Mouse (Mus musculus) embryonic stem cell, embryonic (primary cell): Measurements from ENCODE around the gene Scn1b.

Experiments used
- CTCF ChIA-PET, 4 experiments: fragments of 300-600 bp in 2 of 4; fragments of 350-600 bp in 2 of 4; sonication (Branson Sonifier 250); formaldehyde crosslinking; loops; one replicate each; lab custom pipeline; 2022; ENCODE audit warnings: inconsistent platforms in 2 of 4; lab: Charles Lee
- POLR2A ChIA-PET, 4 experiments: fragments of 300-600 bp in 2 of 4; fragments of 350-600 bp in 2 of 4; sonication (Branson Sonifier 250); formaldehyde crosslinking; loops; one replicate each; lab custom pipeline; 2022; ENCODE audit warnings: antibody characterized with exemption in 4 of 4, inconsistent platforms in 1 of 4; lab: Charles Lee

Scn1b gene

DNA sequence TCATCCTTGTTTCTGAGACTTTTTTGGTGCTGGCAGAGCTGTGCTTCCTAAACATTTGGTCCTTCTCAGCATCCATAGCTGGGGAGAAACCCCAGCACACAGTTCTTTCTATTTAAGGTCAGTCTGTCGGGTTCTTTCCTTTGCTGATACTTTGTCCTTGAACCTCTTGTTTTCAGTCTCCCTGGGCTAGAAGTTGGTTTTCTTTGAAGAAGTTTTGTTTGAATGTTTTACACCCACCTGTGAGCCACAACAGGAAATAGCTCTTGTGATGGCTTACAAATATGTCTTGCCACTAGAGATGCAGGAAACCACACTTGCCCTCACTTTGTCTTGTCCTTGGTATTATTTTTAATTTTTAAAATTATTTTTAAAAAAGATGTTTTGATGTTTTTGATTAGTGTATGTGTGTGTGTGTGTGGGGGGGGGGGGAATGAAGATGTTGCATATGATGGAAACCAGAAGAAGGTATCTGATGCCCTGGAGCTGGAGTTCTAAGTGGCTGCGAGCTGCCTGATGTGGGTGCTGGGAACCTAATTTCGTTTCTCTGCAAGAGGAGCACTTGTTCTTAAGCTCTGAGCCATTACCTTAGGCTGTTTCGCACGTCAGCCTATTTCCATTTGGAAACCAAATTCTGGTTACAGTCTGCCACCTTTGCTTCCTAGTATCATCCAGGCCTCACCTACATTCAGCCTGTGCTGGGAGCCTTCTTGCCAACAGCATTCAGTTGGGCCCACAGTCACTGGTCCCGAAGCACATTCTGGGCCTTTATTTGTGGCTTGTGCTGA, 26.9 kb upstream of the Scn1b start:
- CTCF ChIA-PET, result interaction anchor here in 2 of 4 experiments (0.6 to 2.0 kb wide), 2 partner anchors 19 to 166 kb away, joined by 6 to 8 read pairs; no protein-coding TSS in a partner anchor

DNA sequence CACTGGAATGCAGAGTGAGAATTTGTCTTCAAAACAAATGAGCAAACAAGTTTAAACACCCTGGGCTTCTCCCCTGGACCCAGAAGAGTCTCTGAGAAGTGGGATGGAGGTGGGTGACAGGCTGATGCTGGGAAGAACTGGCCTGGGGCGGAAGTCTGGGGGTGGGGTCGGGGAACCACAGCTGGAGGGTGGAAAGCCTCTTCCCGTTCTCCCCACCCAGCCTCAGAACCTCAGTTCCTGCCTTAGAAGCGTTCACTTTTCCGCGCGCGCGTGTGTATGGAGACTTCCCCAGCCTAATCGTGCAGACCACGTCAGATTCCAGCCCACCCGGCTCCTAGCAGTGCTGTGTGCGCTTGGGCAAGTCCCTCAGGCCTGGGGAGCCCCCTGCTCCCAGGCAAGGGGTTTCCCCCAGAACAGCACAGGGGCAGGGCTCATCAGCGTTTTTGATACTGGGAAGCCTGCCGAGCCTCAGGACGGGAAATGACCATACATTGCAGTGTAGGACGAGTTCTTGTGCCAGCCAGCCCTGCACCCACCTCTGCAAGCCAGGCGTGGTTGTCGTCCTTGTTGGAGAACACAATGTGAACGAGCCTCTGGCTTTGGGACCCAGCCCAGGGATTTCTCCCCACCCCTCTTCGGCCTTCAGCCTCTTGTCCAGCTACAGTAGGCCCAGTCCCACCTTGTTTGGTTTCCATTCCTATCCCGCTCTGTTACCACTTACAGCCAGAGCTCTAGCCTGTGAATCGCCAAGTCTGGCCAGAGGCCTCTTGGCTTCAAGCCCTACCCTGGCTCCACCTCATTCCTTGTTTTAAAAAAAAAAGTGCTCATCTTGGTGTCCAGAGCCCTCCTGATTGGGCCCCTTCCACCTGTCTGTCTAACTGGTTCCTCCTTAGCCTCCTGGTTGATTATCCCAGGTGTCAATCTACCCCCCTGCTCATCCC, 24.8 kb upstream of the Scn1b start:
- CTCF ChIA-PET, result interaction anchor here in 3 of 4 experiments (0.6 to 1.7 kb wide), 9 partner anchors 12 to 99 kb away, joined by 3 to 5 read pairs (median 4); no protein-coding TSS in a partner anchor
- POLR2A ChIA-PET, result interaction anchor here in 3 of 4 experiments (0.6 to 4.1 kb wide), 16 partner anchors 10 to 352 kb away, joined by 3 to 20 read pairs (median 4); partner anchors contain the start of gene Usf2 (in 1 of the 3)

More for the DNA sequence above, 26.9 kb upstream of the Scn1b start:
- POLR2A ChIA-PET, result interaction anchor here in 2 of 4 experiments (0.7 to 1.9 kb wide), 4 partner anchors 9 to 20 kb away, joined by 3 to 6 read pairs (median 4); no protein-coding TSS in a partner anchor

GRCm38 (mm10) chr7:31150566-31151300, 23.9 kb upstream of the Scn1b start:
- CTCF ChIA-PET, result interaction anchor here in 3 of 4 experiments (0.7 to 1.7 kb wide), 10 partner anchors 11 to 53 kb away, joined by 3 to 5 read pairs (median 4); no protein-coding TSS in a partner anchor
- POLR2A ChIA-PET, result interaction anchor here in 3 of 4 experiments (0.7 to 4.1 kb wide), 16 partner anchors 9 to 194 kb away, joined by 3 to 20 read pairs (median 4); partner anchors contain the start of gene Usf2 (in 1 of the 3)

DNA sequence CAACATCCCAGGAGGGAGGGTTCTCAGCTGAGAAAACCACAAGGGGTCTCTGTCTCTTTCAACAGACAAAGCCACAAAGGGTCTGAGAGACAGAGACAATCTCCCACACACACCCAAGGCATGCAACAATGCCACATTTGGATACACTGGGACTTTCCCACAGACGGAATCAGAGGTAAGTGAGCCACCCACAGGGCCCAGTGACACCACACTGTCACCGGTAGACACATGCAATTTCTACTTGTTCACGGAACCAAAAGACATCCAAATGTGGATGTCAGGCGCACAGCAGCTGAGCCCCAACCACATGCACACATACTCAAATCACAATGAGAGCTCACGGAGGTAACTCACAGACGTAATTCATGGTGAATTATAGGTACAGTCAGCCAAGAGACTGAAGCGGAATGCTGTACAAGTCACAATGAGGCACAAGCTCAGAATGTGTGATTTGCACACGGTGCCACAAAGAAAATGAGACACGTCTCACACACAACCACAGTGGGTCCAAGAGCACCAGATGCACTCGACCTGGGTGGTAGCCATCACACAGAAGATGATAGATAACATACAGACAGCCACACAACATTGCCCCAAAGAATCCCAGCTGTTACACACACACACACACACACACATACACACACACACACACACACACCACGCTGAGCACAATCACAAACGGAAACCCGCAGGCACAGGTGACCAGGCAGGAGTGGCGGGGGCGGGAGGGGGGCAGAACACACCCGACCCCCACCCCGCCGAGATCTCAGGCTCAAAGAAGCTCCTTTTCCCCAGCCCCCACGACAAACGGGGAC, 23.2 kb upstream of the Scn1b start:
- CTCF ChIA-PET, result interaction anchor here in 3 of 4 experiments (0.7 to 1.5 kb wide), 6 partner anchors 10 to 52 kb away, joined by 3 to 4 read pairs (median 4); no protein-coding TSS in a partner anchor
- POLR2A ChIA-PET, result interaction anchor here in 3 of 4 experiments (0.7 to 4.1 kb wide), 12 partner anchors 10 to 27 kb away, joined by 3 to 20 read pairs (median 3); no protein-coding TSS in a partner anchor

GRCm38 (mm10) chr7:31149271-31149670, 22.5 kb upstream of the Scn1b start:
- POLR2A ChIA-PET, result interaction anchor here in 3 of 4 experiments (0.9 to 4.1 kb wide), 6 partner anchors 9 to 22 kb away, joined by 3 to 20 read pairs (median 4); no protein-coding TSS in a partner anchor
- CTCF ChIA-PET, result no interaction called here

GRCm38 (mm10) chr7:31148756-31149155, 22.0 kb upstream of the Scn1b start:
- ChIA-PET CTCF (interaction anchor here in 1 of 4 experiments (0.9 to 2.4 kb wide), 5 partner anchors 7 to 51 kb away, joined by 3 to 22 read pairs (median 8); partner anchors contain the start of gene Gramd1a), POLR2A (interaction anchor here in 2 of 4 experiments (0.8 to 4.1 kb wide), 6 partner anchors 7 to 196 kb away, joined by 3 to 20 read pairs (median 6); partner anchors contain the start of gene Gramd1a (in 1 of the 2))

- ChIA-PET POLR2A (interaction anchor here in 2 of 4 experiments (0.6 to 2.5 kb wide), 8 partner anchors 8 to 338 kb away, joined by 3 to 17 read pairs (median 6); partner anchors contain the start of gene Gramd1a (in 1 of the 2)), CTCF (interaction anchor here in 2 of 4 experiments (0.6 to 2.4 kb wide), 9 partner anchors 8 to 50 kb away, joined by 3 to 22 read pairs (median 5); partner anchors contain the start of gene Gramd1a (in 1 of the 2))
These were observed 21.3 kb upstream of the Scn1b start for GRCm38 (mm10) chr7:31148086-31148485.

DNA sequence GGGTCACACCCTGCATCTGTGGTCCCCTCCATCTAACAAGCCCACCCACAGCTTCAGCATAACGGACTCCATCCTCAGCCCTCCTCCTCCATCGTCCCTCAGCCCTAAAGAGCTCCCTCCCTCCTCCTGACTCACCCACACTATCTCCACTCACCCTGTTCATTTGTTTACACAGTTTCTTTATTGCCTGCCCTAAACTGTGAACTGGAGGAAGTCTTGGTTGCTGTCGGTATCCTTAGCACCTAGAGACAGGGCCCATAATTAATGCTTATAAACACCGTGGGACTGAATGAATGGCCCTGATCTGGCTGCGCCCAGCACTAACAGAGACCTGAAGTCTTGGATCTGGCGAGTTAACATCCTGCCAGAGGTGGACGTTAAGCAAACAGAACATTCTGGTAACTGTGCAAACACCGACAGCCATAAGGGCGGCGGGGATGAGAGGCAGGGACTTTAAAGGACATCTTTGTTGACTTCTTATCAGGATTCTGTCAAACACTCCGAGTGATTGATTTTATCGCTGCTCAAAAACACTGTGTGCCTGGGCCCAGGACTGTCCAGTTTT, 18.9 kb upstream of the Scn1b start:
- POLR2A ChIA-PET, result interaction anchor here in 3 of 4 experiments (0.9 to 2.9 kb wide), 12 partner anchors 8 to 49 kb away, joined by 3 to 15 read pairs (median 4); partner anchors contain the start of gene Gramd1a (in 2 of the 3)
- CTCF ChIA-PET, result interaction anchor here (0.7 to 2.1 kb wide), 27 partner anchors 10 to 51 kb away, joined by 3 to 23 read pairs (median 4); partner anchors contain the start of gene Gramd1a (in 3 of the 4)

DNA sequence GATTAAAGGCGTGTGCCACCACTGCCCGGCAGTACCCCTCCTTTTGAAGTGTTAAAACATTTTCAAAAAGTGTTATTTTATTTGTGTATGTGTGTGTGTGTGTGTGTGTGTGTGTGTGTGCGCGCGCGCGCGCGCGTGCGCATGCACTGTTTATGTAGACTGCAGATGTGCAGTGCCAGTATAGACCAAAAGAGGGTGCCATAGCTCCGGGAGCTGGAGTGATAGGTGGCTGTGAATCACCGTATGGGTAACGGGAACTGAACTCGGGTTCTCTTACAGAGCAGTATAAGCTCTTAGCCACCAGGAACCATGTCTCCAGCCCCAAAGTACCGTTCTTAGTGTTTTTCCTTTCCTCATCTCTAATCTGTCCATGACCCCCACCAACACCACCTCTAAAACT, 18.1 kb upstream of the Scn1b start:
- CTCF ChIA-PET, result interaction anchor here (0.5 to 2.1 kb wide), 38 partner anchors 9 to 527 kb away, joined by 3 to 23 read pairs (median 4); partner anchors contain the start of genes Gramd1a (in 3 of the 4), Fxyd1 (in 1 of the 4) and Lgi4 (in 1 of the 4)
- POLR2A ChIA-PET, result interaction anchor here in 3 of 4 experiments (0.9 to 2.9 kb wide), 13 partner anchors 9 to 50 kb away, joined by 3 to 15 read pairs (median 4); partner anchors contain the start of gene Gramd1a (in 2 of the 3)

- ChIA-PET CTCF (interaction anchor here in 3 of 4 experiments (1.0 to 2.1 kb wide), 7 partner anchors 7 to 37 kb away, joined by 3 to 17 read pairs (median 6); no protein-coding TSS in a partner anchor), POLR2A (interaction anchor here in 2 of 4 experiments (1.1 to 1.4 kb wide), 3 partner anchors 9 to 12 kb away, joined by 3 to 4 read pairs (median 4); no protein-coding TSS in a partner anchor)
These were observed 14.1 kb upstream of the Scn1b start for GRCm38 (mm10) chr7:31140941-31141340.

DNA sequence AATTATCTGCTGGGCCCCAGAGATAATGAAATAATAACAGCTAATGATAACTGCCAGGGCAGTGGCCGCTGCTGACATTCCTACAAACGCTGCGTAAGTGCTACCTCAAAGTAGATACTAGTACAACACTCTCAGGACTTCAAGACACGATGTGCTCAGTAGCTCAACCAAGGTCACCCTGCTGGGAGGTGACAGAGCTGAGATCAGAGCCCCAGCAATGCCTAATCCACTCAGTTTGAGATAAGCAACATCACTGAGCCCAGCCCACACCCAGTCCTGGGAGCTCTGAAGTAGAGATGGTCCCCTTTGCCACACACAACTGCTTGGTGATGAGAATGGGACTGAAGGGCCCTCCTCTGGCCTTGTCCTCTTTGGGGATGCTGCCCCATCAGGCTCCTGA, 13.5 kb upstream of the Scn1b start:
- POLR2A ChIA-PET, result interaction anchor here in 3 of 4 experiments (0.6 to 2.1 kb wide), 11 partner anchors 8 to 34 kb away, joined by 3 to 9 read pairs (median 4); partner anchors contain the start of gene Gramd1a (in 3 of the 3)
- CTCF ChIA-PET, result interaction anchor here (0.7 to 2.1 kb wide), 25 partner anchors 8 to 62 kb away, joined by 3 to 24 read pairs (median 5); partner anchors contain the start of gene Gramd1a (in 1 of the 4)

DNA sequence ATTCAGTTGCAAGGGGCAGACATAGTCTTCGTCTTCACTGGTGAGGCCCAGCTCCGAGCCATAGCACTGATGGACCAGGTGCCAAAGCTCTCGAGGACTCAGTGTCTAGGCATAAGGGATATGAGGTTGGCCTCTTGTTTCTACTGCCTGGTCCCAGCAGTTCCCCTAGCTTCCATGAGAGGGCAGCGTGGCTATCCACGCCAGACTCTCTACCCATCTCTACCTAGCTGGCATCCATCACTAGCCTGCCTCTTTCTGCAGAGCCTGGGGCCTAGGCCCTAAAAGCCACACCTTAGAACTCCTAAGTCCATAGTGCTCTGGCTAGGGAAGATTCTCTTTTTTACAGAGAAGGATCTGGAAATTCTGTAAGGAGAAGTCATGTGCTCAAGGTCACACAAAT, 13.0 kb upstream of the Scn1b start:
- POLR2A ChIA-PET, result interaction anchor here in 3 of 4 experiments (0.6 to 2.1 kb wide), 12 partner anchors 8 to 34 kb away, joined by 3 to 9 read pairs (median 4); partner anchors contain the start of gene Gramd1a (in 3 of the 3)

GRCm38 (mm10) chr7:31135717-31136116, 8.9 kb upstream of the Scn1b start:
- CTCF ChIA-PET, result interaction anchor here in 3 of 4 experiments (0.6 to 1.5 kb wide), 4 partner anchors 9 to 38 kb away, joined by 3 to 25 read pairs (median 4); no protein-coding TSS in a partner anchor
- POLR2A ChIA-PET, result interaction anchor here in 1 of 4 experiments (0.5 kb wide), 1 partner anchor 8 kb away, joined by 4 read pairs; no protein-coding TSS in a partner anchor

More for the DNA sequence above, 13.0 kb upstream of the Scn1b start:
- CTCF ChIA-PET, result interaction anchor here (0.5 to 2.1 kb wide), 27 partner anchors 8 to 62 kb away, joined by 3 to 24 read pairs (median 5); partner anchors contain the start of gene Gramd1a (in 1 of the 4)

GRCm38 (mm10) chr7:31131866-31132265, 5.1 kb upstream of the Scn1b start:
- POLR2A ChIA-PET, result interaction anchor here in 3 of 4 experiments (0.6 to 1.9 kb wide), 8 partner anchors 8 to 257 kb away, joined by 3 to 9 read pairs (median 4); partner anchors contain the start of genes Gramd1a (in 1 of the 3) and Lgi4 (in 1 of the 3)

More at GRCm38 (mm10) chr7:31131866-31132265, 5.1 kb upstream of the Scn1b start:
- CTCF ChIA-PET, result interaction anchor here in 3 of 4 experiments (0.6 to 2.2 kb wide), 12 partner anchors 8 to 328 kb away, joined by 3 to 15 read pairs (median 4); partner anchors contain the start of gene Gramd1a (in 1 of the 3)
